Mouse (Mus musculus) limb, embryonic 13.5 days (tissue): ENCODE results near the gene Gpkow. TPM values are rescaled to one million over a fixed set of nuclear protein-coding genes. Genes with fewer than 3 reads are reported as not detected.

Experiments used
- polyA plus RNA-seq: library from polyadenylated mRNA; unstranded; fragments of >200 nt; fragmentation: Nextera tagmentation; extraction: Ambion mirVana; gene quantifications from 2 replicates; pipeline ENCODE4 v1.2.1, GENCODE M21; 2015

Gpkow gene
- polyA plus RNA-seq, 1 experiment from 2014 or later = 42.6 TPM

Other genes starting within 250 kb of the Gpkow start
- 0.08 and 0.09 TPM in 2 replicates for gene Foxp3, start 123.5 kb upstream of the Gpkow start, polyA plus RNA-seq
- 1.6 and 2.3 TPM in 2 replicates for gene Ppp1r3f, start 122.8 kb upstream of the Gpkow start, polyA plus RNA-seq
- gene Ccdc22, start 91.6 kb upstream of the Gpkow start, polyA plus RNA-seq = 27.9 and 29.6 TPM in 2 replicates
- 0.04 TPM in 1 of 2 replicates, not detected in the other for gene Cacna1f, start 90.0 kb upstream of the Gpkow start, polyA plus RNA-seq
- 0.93 and 1.4 TPM in 2 replicates for gene Syp, start 58.7 kb upstream of the Gpkow start, polyA plus RNA-seq
- gene Prickle3, start 39.9 kb upstream of the Gpkow start, polyA plus RNA-seq = 9.6 and 10.0 TPM in 2 replicates
- 108 and 114 TPM in 2 replicates for gene Plp2, start 25.7 kb upstream of the Gpkow start, polyA plus RNA-seq
- 0.22 and 0.40 TPM in 2 replicates for gene Magix, start 15.9 kb upstream of the Gpkow start, polyA plus RNA-seq
- 32.0 and 36.1 TPM in 2 replicates for gene Wdr45, start 17.2 kb downstream of the Gpkow start, polyA plus RNA-seq
- 0.48 and 0.78 TPM in 2 replicates for gene Gm45208, start 25.1 kb downstream of the Gpkow start, polyA plus RNA-seq
- 84.1 and 85.0 TPM in 2 replicates for gene Praf2, start 31.3 kb downstream of the Gpkow start, polyA plus RNA-seq
- gene Ccdc120, start 53.8 kb downstream of the Gpkow start, polyA plus RNA-seq = 17.5 and 22.1 TPM in 2 replicates
- gene Tfe3, start 65.4 kb downstream of the Gpkow start, polyA plus RNA-seq = 26.4 and 27.6 TPM in 2 replicates
- gene Gripap1, start 92.6 kb downstream of the Gpkow start, polyA plus RNA-seq = 42.0 and 47.3 TPM in 2 replicates
- gene Kcnd1, start 125.2 kb downstream of the Gpkow start, polyA plus RNA-seq = 0.94 and 1.7 TPM in 2 replicates
- gene Otud5, start 144.2 kb downstream of the Gpkow start, polyA plus RNA-seq = 45.4 and 49.8 TPM in 2 replicates
- gene Pim2, start 181.1 kb downstream of the Gpkow start, polyA plus RNA-seq = 4.1 and 4.8 TPM in 2 replicates
- 45.2 and 50.2 TPM in 2 replicates for gene Slc35a2, start 186.9 kb downstream of the Gpkow start, polyA plus RNA-seq
- gene Pqbp1, start 202.1 kb downstream of the Gpkow start, polyA plus RNA-seq = 138 and 149 TPM in 2 replicates
- 179 and 181 TPM in 2 replicates for gene Timm17b, start 202.2 kb downstream of the Gpkow start, polyA plus RNA-seq
- gene Gm10491, start 210.7 kb downstream of the Gpkow start, polyA plus RNA-seq = not detected in 2 replicates
- gene Gm10490, start 212.4 kb downstream of the Gpkow start, polyA plus RNA-seq = not detected in 2 replicates
- 0.89 and 0.94 TPM in 2 replicates for gene Pcsk1n, start 222.7 kb downstream of the Gpkow start, polyA plus RNA-seq
- gene Eras, start 231.5 kb downstream of the Gpkow start, polyA plus RNA-seq = not detected in 2 replicates